Mouse (Mus musculus): ENCODE data around the gene Ugt1a7c. TPM values are rescaled to one million over a fixed set of nuclear protein-coding genes. Genes with fewer than 3 reads are reported as not detected.

Ugt1a7c gene
- total and polyA plus RNA-seq, 3 experiments: not detected

GRCm38 (mm10) chr1:88074471-88074870 is 20.4 kb upstream of the Ugt1a7c start:
- H3K9ac ChIP-seq (ENCODE audit: control insufficient read depth, low read depth, low read length, poor library complexity, severe bottlenecking): no peak overlapping the region
- H3K4me1 ChIP-seq (ENCODE audit: control insufficient read depth in 1 of 2, insufficient read depth in 2 of 2, low read length in 2 of 2): no peaks in the 10 kb centered on the region
- no peaks in the 10 kb centered on the region for H3K79me2 ChIP-seq (ENCODE audit: control insufficient read depth, insufficient read depth, low read length, poor library complexity)
- H3K4me3 ChIP-seq (ENCODE audit: control insufficient read depth in 1 of 2, insufficient read depth in 1 of 2, low read depth in 2 of 2, low read length in 2 of 2): no peak overlapping the region
- H3K27me3 ChIP-seq (ENCODE audit: control insufficient read depth in 1 of 2, insufficient read depth in 2 of 2, low read length in 2 of 2): peaks cover 0 to 1% of the 10 kb centered on the region in 2 experiments; a peak in 1 of 4 replicates
- no peak for DNase-seq (ENCODE audit: low read depth, low spot score)
- H3K9me3 ChIP-seq (replicated peaks; ENCODE audit: insufficient read depth, low read length): no peaks in the 10 kb centered on the region
- H3K36me3 ChIP-seq (ENCODE audit: control insufficient read depth in 1 of 2, insufficient read depth in 2 of 2, low read length in 2 of 2): no peaks in the 10 kb centered on the region
- TF ChIP-seq ETS1 (IDR thresholded peaks at IDR 0.05; ENCODE audit: low read depth, low read length): no peak
- no peak for TF ChIP-seq UBTF (IDR thresholded peaks at IDR 0.05; ENCODE audit: borderline replicate concordance, insufficient read depth, low read depth, low read length)
- TF ChIP-seq MAZ (IDR thresholded peaks at IDR 0.05; ENCODE audit: low read depth, low read length): no peak
- no peak for TF ChIP-seq EP300 (IDR thresholded peaks at IDR 0.05; ENCODE audit: low read depth in 1 of 2, low read length in 2 of 2)
- no peak for TF ChIP-seq HCFC1 (IDR thresholded peaks at IDR 0.05; ENCODE audit: low read depth, low read length)
- TF ChIP-seq NRF1 (IDR thresholded peaks at IDR 0.05; ENCODE audit: insufficient read depth, low read depth, low read length, poor library complexity, severe bottlenecking): no peak
- H3K27ac ChIP-seq (ENCODE audit: control insufficient read depth, low read depth, low read length): no peak overlapping the region

GRCm38 (mm10) chr1:88077128-88077527 is 17.7 kb upstream of the Ugt1a7c start:
- Histone ChIP-seq H3K9ac (ENCODE audit: control insufficient read depth, low read depth, low read length, poor library complexity, severe bottlenecking) (no peak overlapping the region), H3K27me3 (ENCODE audit: control insufficient read depth in 1 of 2, insufficient read depth in 2 of 2, low read length in 2 of 2) (no peaks in the 10 kb centered on the region; a peak in 2 of 4 replicates), H3K9me3 (replicated peaks; ENCODE audit: insufficient read depth, low read length) (no peaks in the 10 kb centered on the region), H3K27ac (ENCODE audit: control insufficient read depth, low read depth, low read length) (no peak overlapping the region), H3K36me3 (ENCODE audit: control insufficient read depth in 1 of 2, insufficient read depth in 2 of 2, low read length in 2 of 2) (no peaks in the 10 kb centered on the region), H3K79me2 (ENCODE audit: control insufficient read depth, insufficient read depth, low read length, poor library complexity) (no peaks in the 10 kb centered on the region), H3K4me3 (ENCODE audit: control insufficient read depth in 1 of 2, insufficient read depth in 1 of 2, low read depth in 2 of 2, low read length in 2 of 2) (peak overlapping the region in 1 of 2 experiments; percentile 36; a peak in 2 of 4 replicates), H3K4me1 (ENCODE audit: control insufficient read depth in 1 of 2, insufficient read depth in 2 of 2, low read length in 2 of 2) (no peaks in the 10 kb centered on the region)
- TF ChIP-seq USF1 (IDR thresholded peaks at IDR 0.05; ENCODE audit: low read depth, low read length): peak; percentile 78
- no peak for TF ChIP-seq JUND (IDR thresholded peaks at IDR 0.05; ENCODE audit: low read depth, low read length)
- peak; percentile 67 for DNase-seq (ENCODE audit: low read depth, low spot score)

GRCm38 (mm10) chr1:88081670-88082069 is 13.2 kb upstream of the Ugt1a7c start:
- Histone ChIP-seq H3K4me3 (ENCODE audit: control insufficient read depth in 1 of 2, insufficient read depth in 1 of 2, low read depth in 2 of 2, low read length in 2 of 2) (no peak overlapping the region), H3K36me3 (ENCODE audit: control insufficient read depth in 1 of 2, insufficient read depth in 2 of 2, low read length in 2 of 2) (no peaks in the 10 kb centered on the region), H3K4me1 (ENCODE audit: control insufficient read depth in 1 of 2, insufficient read depth in 2 of 2, low read length in 2 of 2) (no peaks in the 10 kb centered on the region), H3K27ac (ENCODE audit: control insufficient read depth, low read depth, low read length) (no peak overlapping the region), H3K27me3 (ENCODE audit: control insufficient read depth in 1 of 2, insufficient read depth in 2 of 2, low read length in 2 of 2) (peaks cover 2 to 3% of the 10 kb centered on the region in 2 experiments; a peak in 3 of 4 replicates), H3K79me2 (ENCODE audit: control insufficient read depth, insufficient read depth, low read length, poor library complexity) (no peaks in the 10 kb centered on the region), H3K9me3 (replicated peaks; ENCODE audit: insufficient read depth, low read length) (no peaks in the 10 kb centered on the region), H3K9ac (ENCODE audit: control insufficient read depth, low read depth, low read length, poor library complexity, severe bottlenecking) (no peak overlapping the region)
- DNase-seq (ENCODE audit: low read depth, low spot score): no peak
- no peak for TF ChIP-seq RAD21 (IDR thresholded peaks at IDR 0.05; ENCODE audit: low read depth, low read length)
- no peak for TF ChIP-seq MXI1 (IDR thresholded peaks at IDR 0.05; ENCODE audit: low read depth, low read length)
- no peak for TF ChIP-seq ZMIZ1 (IDR thresholded peaks at IDR 0.05; ENCODE audit: low read depth, low read length)
- TF ChIP-seq BHLHE40 (IDR thresholded peaks at IDR 0.05; ENCODE audit: borderline replicate concordance, low read depth, low read length): no peak
- no peak for TF ChIP-seq KAT2A (conservative IDR thresholded peaks at IDR 0.05; ENCODE audit: low read depth, low read length)
- TF ChIP-seq GABPA (IDR thresholded peaks at IDR 0.05; ENCODE audit: low read depth, low read length): no peak
- TF ChIP-seq GATA1 (IDR thresholded peaks at IDR 0.05; ENCODE audit: low read depth, low read length): no peak
- TF ChIP-seq MYC (IDR thresholded peaks at IDR 0.05; ENCODE audit: low read depth, low read length): no peak
- TF ChIP-seq CHD2 (IDR thresholded peaks at IDR 0.05; ENCODE audit: low read length): no peak
- no peak for TF ChIP-seq MEF2A (IDR thresholded peaks at IDR 0.05; ENCODE audit: extremely low read depth, insufficient replicate concordance, low read depth, low read length, poor library complexity, severe bottlenecking)
- TF ChIP-seq ETS1 (IDR thresholded peaks at IDR 0.05; ENCODE audit: low read depth, low read length): no peak
